Mouse (Mus musculus): ENCODE results near the gene Tuba1c. TPM values are rescaled to one million over a fixed set of nuclear protein-coding genes. Genes with fewer than 3 reads are reported as not detected.

Gene Tuba1c
- total and polyA plus RNA-seq, 2 experiments: 60.9 to 281 TPM

DNA sequence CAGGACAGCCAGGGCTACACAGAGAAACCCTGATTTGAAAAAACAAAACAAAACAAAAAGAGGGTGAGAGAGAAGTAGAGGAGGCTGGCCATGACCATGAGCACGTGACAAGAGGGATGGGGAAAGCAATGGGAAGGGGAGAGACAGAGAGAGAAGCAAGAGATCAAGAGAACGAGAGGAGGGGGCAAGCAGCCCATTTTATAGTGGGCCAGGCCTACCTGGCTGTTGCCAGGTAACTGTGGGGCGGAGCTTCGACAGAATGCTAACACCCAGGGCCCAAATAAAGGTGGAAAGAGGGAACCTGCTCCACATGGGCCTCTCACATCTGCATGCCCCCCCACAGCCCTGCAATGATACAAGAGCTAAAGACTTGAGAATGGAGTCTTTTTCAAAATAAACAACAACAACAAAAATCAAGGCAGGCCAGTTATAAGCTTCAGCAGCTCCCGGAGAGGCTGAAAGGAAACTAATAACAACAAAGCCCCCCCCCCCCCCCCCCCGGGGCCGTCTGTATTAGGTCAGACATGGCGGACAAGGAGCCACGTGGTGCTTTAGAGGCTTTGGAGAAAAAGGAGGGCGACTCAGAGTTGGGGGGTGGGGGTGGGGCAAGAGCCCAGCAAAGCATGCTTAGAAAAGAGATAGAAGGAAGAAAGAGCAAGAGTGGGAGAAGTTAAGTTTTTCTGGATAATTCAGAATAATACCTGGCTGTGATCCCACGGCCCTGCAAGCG is 39.8 kb upstream of the Tuba1c start:
- Histone ChIP-seq H3K27me3 (ENCODE audit: control insufficient read depth, insufficient read depth, low read length) (no peaks in the 10 kb centered on the region), H3K27ac (replicated peaks; ENCODE audit: insufficient read depth, low read depth, low read length) (no peak overlapping the region), H3K4me3 (ENCODE audit: insufficient read depth, low read depth, low read length) (no peak overlapping the region), H3K36me3 (ENCODE audit: control insufficient read depth, insufficient read depth, low read length) (no peaks in the 10 kb centered on the region), H3K4me1 (ENCODE audit: control insufficient read depth, insufficient read depth, low read length) (no peaks in the 10 kb centered on the region), H3K79me2 (ENCODE audit: control insufficient read depth, insufficient read depth, low read length) (no peaks in the 10 kb centered on the region), H3K9ac (ENCODE audit: low read depth, low read length) (no peak overlapping the region)
- 55% methylated on average over 12 of the region's 12 CpGs for WGBS
- no peak for TF ChIP-seq CTCF (IDR thresholded peaks at IDR 0.05; ENCODE audit: low read depth, low read length)
- TF ChIP-seq POLR2A (IDR thresholded peaks at IDR 0.05; ENCODE audit: extremely low read depth, insufficient read depth, low read length): no peak
- no peak for DNase-seq (ENCODE audit: extremely low read depth, low read depth, low spot score)

DNA sequence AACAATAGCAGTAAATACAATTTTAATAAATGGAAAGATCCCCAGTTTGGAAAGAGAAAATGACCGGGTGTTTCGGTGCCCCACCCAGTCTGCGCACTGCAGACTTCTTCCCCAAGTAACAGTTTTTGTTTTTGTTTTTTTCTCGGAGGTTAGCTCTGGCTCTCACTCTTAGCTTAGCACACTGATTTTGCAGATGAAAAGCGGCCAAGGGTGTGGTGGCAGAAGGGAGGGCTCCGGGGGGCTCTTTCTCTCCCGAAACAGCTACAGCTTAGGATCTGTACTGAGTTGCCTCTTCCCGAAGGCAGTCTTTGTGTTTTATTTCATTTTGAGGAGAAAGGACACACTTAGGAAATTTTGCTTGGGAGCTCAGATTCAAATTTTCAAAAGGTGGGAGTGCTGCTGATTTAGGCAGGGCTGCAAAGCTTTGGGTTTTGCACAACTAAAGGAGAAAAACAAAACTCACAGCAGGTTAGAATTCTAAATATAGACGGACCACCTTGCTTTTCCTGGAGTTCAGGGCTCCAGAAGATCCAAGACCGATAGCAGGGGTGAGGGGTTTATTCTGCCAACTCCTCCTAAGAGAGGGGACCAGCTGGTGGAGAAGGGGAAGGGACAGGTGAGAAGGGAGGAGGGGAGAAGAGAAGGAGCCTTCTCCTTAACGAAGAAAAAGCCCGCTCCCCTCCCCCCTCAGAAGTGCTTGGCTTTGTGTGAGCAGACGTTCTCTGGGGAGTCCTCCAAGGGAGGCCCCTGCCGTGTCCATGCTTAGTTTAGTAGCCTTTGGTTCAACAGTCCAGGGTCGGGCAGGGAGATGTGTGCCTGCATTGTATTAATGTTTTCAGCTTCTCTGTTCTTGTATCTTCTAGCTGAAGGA is 38.8 kb upstream of the Tuba1c start:
- H3K9ac ChIP-seq (ENCODE audit: low read depth, low read length): no peak overlapping the region
- no peak overlapping the region for H3K27ac ChIP-seq (replicated peaks; ENCODE audit: insufficient read depth, low read depth, low read length)
- H3K4me1 ChIP-seq (ENCODE audit: control insufficient read depth, insufficient read depth, low read length): no peaks in the 10 kb centered on the region
- H3K79me2 ChIP-seq (ENCODE audit: control insufficient read depth, insufficient read depth, low read length): no peaks in the 10 kb centered on the region
- H3K4me3 ChIP-seq (ENCODE audit: insufficient read depth, low read depth, low read length): no peak overlapping the region
- 67% methylated on average over 15 of the region's 15 CpGs for WGBS
- H3K27me3 ChIP-seq (ENCODE audit: control insufficient read depth, insufficient read depth, low read length): no peaks in the 10 kb centered on the region
- no peak for TF ChIP-seq POLR2A (IDR thresholded peaks at IDR 0.05; ENCODE audit: extremely low read depth, insufficient read depth, low read length)
- no peaks in the 10 kb centered on the region for H3K36me3 ChIP-seq (ENCODE audit: control insufficient read depth, insufficient read depth, low read length)
- no peak for DNase-seq (ENCODE audit: extremely low read depth, low read depth, low spot score)

DNA sequence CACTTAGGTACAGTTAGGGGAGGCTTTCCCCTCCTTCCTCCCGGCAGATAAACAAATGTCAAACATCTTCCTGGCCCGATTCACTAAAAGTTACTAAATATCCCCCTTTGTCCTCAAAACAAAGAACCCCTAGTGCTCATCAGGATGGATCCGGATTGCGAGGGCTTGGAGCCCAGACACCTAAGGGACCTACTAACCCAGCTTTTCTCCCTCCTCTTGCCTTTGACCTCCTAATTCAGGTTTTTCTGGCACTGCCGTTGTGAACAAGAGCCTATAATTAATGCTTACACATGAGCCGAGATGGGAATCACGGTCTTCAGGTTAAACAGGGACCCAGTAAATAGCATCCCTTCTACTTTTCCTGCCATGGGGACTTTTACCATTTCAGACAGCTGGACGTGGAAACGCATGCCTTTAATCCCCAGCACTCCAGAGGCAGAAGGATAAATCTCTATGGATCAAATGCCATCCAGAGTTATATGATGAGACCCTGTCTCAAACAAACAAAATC is 38.1 kb upstream of the Tuba1c start:
- Histone ChIP-seq H3K27ac (replicated peaks; ENCODE audit: insufficient read depth, low read depth, low read length) (no peak overlapping the region), H3K9ac (ENCODE audit: low read depth, low read length) (no peak overlapping the region), H3K36me3 (ENCODE audit: control insufficient read depth, insufficient read depth, low read length) (no peaks in the 10 kb centered on the region), H3K4me1 (ENCODE audit: control insufficient read depth, insufficient read depth, low read length) (no peaks in the 10 kb centered on the region), H3K79me2 (ENCODE audit: control insufficient read depth, insufficient read depth, low read length) (no peaks in the 10 kb centered on the region), H3K27me3 (ENCODE audit: control insufficient read depth, insufficient read depth, low read length) (no peaks in the 10 kb centered on the region), H3K4me3 (ENCODE audit: insufficient read depth, low read depth, low read length) (no peak overlapping the region)
- no peak for DNase-seq (ENCODE audit: extremely low read depth, low read depth, low spot score)
- WGBS: 69% methylated on average over 9 of the region's 9 CpGs
- TF ChIP-seq POLR2A (IDR thresholded peaks at IDR 0.05; ENCODE audit: extremely low read depth, insufficient read depth, low read length): no peak

DNA sequence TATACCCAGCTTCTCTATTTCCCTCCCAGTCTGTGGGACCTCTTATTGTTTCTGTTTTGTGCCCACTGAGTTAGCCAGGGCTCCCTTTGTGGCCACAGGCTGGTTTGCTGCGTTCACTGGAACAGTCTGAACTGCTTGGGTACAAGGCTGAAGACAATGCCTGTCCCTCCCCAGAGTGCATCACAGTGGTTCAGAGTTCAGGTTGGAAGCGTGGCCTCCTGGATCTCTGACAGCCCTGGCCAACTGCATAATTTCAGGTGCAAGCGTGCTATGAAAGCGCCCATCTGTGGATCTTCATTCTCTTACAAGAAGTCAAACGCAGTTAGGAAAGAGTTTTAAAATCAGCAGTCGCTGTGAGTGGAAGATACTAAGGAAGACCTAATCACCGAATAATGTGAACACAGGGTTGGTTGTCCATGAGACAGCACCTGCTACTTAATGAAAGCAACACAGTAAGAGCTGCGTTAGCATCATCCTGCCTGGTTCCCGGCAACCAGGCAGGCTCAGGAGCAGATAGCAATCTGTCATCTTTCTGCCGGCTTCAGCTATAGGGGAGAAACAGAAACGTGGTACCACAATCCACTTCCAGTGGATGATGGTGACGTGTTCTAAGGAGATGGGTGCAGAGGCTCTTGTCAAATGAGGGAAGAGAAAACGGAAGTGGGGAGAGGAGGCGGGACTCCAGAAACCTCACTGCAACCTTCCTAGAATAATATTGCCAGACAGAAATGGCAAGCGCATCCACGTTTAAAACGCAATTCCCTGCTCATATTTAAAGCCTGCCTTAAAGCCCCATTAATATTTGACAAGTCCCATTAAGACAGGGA is 37.4 kb upstream of the Tuba1c start:
- H3K27ac ChIP-seq (replicated peaks; ENCODE audit: insufficient read depth, low read depth, low read length): no peak overlapping the region
- peak; percentile 29 for DNase-seq (ENCODE audit: extremely low read depth, low read depth, low spot score)
- 41% methylated on average over 17 of the region's 17 CpGs for WGBS
- H3K79me2 ChIP-seq (ENCODE audit: control insufficient read depth, insufficient read depth, low read length): no peaks in the 10 kb centered on the region
- no peaks in the 10 kb centered on the region for H3K27me3 ChIP-seq (ENCODE audit: control insufficient read depth, insufficient read depth, low read length)
- no peak overlapping the region for H3K4me3 ChIP-seq (ENCODE audit: insufficient read depth, low read depth, low read length)
- no peak overlapping the region for H3K9ac ChIP-seq (ENCODE audit: low read depth, low read length)
- H3K4me1 ChIP-seq (ENCODE audit: control insufficient read depth, insufficient read depth, low read length): no peaks in the 10 kb centered on the region
- no peak for TF ChIP-seq POLR2A (IDR thresholded peaks at IDR 0.05; ENCODE audit: extremely low read depth, insufficient read depth, low read length)
- no peak for TF ChIP-seq CTCF (IDR thresholded peaks at IDR 0.05; ENCODE audit: low read depth, low read length)
- no peaks in the 10 kb centered on the region for H3K36me3 ChIP-seq (ENCODE audit: control insufficient read depth, insufficient read depth, low read length)

DNA sequence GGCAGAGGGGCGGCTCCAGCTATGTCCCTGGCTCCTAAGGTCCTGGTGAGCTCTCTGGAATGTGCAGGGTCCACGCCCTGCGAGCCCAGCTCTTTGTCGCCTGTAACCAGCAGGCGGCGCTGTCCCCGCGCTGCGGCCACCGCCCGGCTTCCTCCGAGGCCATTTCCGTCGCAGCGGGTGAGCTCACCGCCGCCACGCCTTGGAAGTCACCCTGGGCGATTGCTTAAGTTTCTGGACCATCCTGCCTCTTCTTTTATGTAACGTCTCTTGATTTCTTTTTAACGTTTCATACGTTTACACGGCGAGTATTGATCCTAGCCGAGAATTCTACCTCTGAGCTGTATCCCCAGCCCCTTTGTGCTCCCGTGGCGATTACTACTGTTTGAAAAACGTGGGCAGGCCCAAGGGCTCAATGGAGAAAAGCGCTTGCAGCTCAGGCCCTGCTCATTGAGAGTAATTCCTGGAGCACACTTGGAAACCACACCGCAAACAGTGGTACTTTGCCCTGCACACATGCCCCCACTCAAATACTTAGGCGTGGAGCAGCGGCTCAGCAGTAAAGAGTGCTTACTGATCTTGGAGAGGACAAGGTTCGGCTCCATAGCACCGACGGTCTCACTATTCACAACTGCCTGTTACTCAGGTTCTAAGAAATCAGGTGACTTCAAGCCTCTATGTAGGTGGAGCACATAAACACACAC is 36.4 kb upstream of the Tuba1c start:
- peak; percentile 95 for TF ChIP-seq CTCF (IDR thresholded peaks at IDR 0.05; ENCODE audit: low read depth, low read length)
- TF ChIP-seq POLR2A (IDR thresholded peaks at IDR 0.05; ENCODE audit: extremely low read depth, insufficient read depth, low read length): 0 out of 2 replicates have a peak, but pooled peaks have one; percentile 28
- Histone ChIP-seq H3K36me3 (ENCODE audit: control insufficient read depth, insufficient read depth, low read length) (no peaks in the 10 kb centered on the region), H3K4me1 (ENCODE audit: control insufficient read depth, insufficient read depth, low read length) (no peaks in the 10 kb centered on the region), H3K4me3 (ENCODE audit: insufficient read depth, low read depth, low read length) (peak overlapping the region; percentile 44), H3K27me3 (ENCODE audit: control insufficient read depth, insufficient read depth, low read length) (no peaks in the 10 kb centered on the region), H3K27ac (replicated peaks; ENCODE audit: insufficient read depth, low read depth, low read length) (peak overlapping the region; percentile 78), H3K9ac (ENCODE audit: low read depth, low read length) (peak overlapping the region; percentile 39), H3K79me2 (ENCODE audit: control insufficient read depth, insufficient read depth, low read length) (no peaks in the 10 kb centered on the region)
- peak; percentile 69 for DNase-seq (ENCODE audit: extremely low read depth, low read depth, low spot score)
- 1% methylated on average over 35 of the region's 35 CpGs for WGBS
